9 mouse cellular contexts compared by ENCODE assay signal in the genomic region with DNA sequence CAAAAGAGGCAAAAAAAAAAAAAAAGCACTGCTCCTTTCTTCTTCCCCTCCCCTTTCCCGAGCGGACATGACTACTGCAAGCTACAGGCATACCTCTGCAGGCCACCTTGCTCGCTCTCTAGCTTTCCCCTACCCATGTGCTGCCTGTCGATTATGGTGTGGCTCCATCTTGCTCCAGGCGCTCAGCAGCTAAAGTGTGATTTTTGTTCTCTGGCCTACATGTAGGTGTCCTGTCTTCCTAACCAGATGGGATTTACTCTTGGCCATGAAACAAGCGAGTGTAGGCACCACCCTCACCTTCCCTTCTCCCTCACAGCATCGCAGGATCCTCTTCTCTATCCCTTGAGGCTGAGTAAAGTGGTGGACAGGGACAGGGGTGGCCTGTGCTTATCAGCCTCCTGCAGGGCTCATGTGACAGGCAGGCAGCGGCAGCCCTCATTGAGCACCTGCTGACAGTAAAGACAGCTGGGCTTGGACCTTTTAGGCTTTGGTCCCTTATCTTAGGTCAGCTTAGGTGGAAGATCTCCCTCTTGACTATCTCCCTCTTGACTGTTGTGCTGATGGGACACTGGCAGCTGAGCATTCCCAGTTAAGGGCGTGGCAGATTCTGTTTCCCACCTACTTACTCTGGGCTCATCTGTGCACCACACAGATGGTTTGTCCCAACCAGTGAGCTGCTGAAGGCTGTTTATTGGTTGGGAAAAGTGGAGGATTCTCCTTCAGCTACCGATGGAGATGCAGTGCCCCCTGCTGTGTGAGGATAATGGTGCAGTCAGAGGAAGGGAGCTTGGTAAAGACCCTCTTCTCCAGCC. TPM values are rescaled to one million over a fixed set of nuclear protein-coding genes. Genes with fewer than 3 reads are reported as not detected.
DNase-seq lines count a peak whose midpoint lies in the region; ATAC-seq lines count a peak whose summit lies in the region.
"Had no signal": no experiment of that assay in that cellular context is flagged by ENCODE, and none has a peak within 500 bp of the region (broad histone marks: within the 10 kb centered on the region; RNA-seq: fewer than 3 reads in every experiment).

No protein-coding gene starts in this region.

- WGBS in kidney, embryonic 14.5 days: 81% methylated on average over 10 of the region's 10 CpGs
- WGBS in liver, embryonic 12.5 days (ENCODE audit: insufficient replicate concordance): 55% methylated on average over 10 of the region's 10 CpGs

- no peak overlapping the region for H3K9ac ChIP-seq in kidney, embryonic 14.5 days (ENCODE audit: low read depth, low read length)
- peak overlapping the region; percentile 28; the same call in 1 of the 2 replicates for H3K9ac ChIP-seq in liver, embryonic 12.5 days

- H3K27me3 ChIP-seq in kidney, embryonic 14.5 days (ENCODE audit: control insufficient read depth, insufficient read depth, low read length): no peaks in the 10 kb centered on the region
- H3K27me3 ChIP-seq in liver, embryonic 12.5 days (replicated peaks): no peaks in the 10 kb centered on the region

- no peaks in the 10 kb centered on the region for H3K9me3 ChIP-seq in kidney, embryonic 14.5 days (ENCODE audit: control insufficient read depth, low read length)
- no peaks in the 10 kb centered on the region for H3K9me3 ChIP-seq in liver, embryonic 12.5 days (replicated peaks)

- H3K27ac ChIP-seq in kidney, embryonic 14.5 days (ENCODE audit: low read depth, low read length): no peak overlapping the region
- H3K27ac ChIP-seq in liver, embryonic 12.5 days: peak overlapping the region; percentile 89

- no peak overlapping the region for H3K4me3 ChIP-seq in kidney, embryonic 14.5 days (ENCODE audit: low read length)
- no peak overlapping the region for H3K4me3 ChIP-seq in liver, embryonic 12.5 days

- H3K4me2 ChIP-seq in kidney, embryonic 14.5 days (replicated peaks; ENCODE audit: low read depth, low read length): no peak overlapping the region
- H3K4me2 ChIP-seq in liver, embryonic 12.5 days: peak overlapping the region; percentile 39

- 0 out of 2 replicates have a peak, but pooled peaks have one; percentile 5 for ATAC-seq in kidney, embryonic 14.5 days (ENCODE audit: low FRiP score, low TSS enrichment)
- ATAC-seq in liver, embryonic 12.5 days: peak; percentile 92

- peaks cover 82% of the 10 kb centered on the region for H3K36me3 ChIP-seq in kidney, embryonic 14.5 days (ENCODE audit: control insufficient read depth, insufficient read depth, low read length)
- peaks cover 92% of the 10 kb centered on the region for H3K36me3 ChIP-seq in liver, embryonic 12.5 days

- peak; percentile 33 to 67 for DNase-seq in heart, adult 18-20 months
- DNase-seq in heart, adult 8-10 months (ENCODE audit: low spot score): no peak
- peak; percentile 63 for DNase-seq in adipocyte (ENCODE audit: low spot score)
- peak; percentile 72 to 84 for DNase-seq in frontal cortex, adult 2 months (ENCODE audit: extremely low spot score in 1 of 2, low spot score in 1 of 2)
- peak; percentile 74 for DNase-seq in retina, postnatal 1 day
- no peak for DNase-seq in spleen, adult 12 weeks (ENCODE audit: low spot score)

- no peaks in the 10 kb centered on the region for H3K4me1 ChIP-seq in kidney, embryonic 14.5 days (ENCODE audit: control insufficient read depth, insufficient read depth, low read length)
- peaks cover 31% of the 10 kb centered on the region for H3K4me1 ChIP-seq in liver, embryonic 12.5 days

RNA-seq across cellular contexts. Expression of a gene that starts 6.9 kb away (rescaled TPM):
- 100 to 1,000 TPM; 231 to 257 TPM for total RNA-seq in heart, adult 18-20 months (2021)
- total RNA-seq in heart, adult 8-10 months (2022): 100 to 1,000 TPM; 192 to 274 (median 220) TPM
- polyA plus RNA-seq in frontal cortex, adult 2 months (2012; rRNA removed): 183 and 195 TPM in 2 replicates
- polyA plus RNA-seq in kidney, embryonic 14.5 days (2014; fragmentation: Nextera tagmentation; extraction: Ambion mirVana): 356 and 399 TPM in 2 replicates
- polyA plus RNA-seq in liver, embryonic 12.5 days (2016; fragmentation: Nextera tagmentation; extraction: Ambion mirVana): 220 and 223 TPM in 2 replicates

RNA-seq across cellular contexts. Expression of a gene that starts 9.5 kb away (rescaled TPM):
- total RNA-seq in heart, adult 18-20 months (2021): 10 to 100 TPM; 20.0 to 26.2 TPM
- total RNA-seq in heart, adult 8-10 months (2022): 10 to 100 TPM; 19.0 to 26.0 (median 23.6) TPM
- polyA plus RNA-seq in frontal cortex, adult 2 months (2012; rRNA removed): 53.8 and 54.3 TPM in 2 replicates
- polyA plus RNA-seq in kidney, embryonic 14.5 days (2014; fragmentation: Nextera tagmentation; extraction: Ambion mirVana): 31.1 and 32.8 TPM in 2 replicates
- polyA plus RNA-seq in liver, embryonic 12.5 days (2016; fragmentation: Nextera tagmentation; extraction: Ambion mirVana): 15.1 and 15.3 TPM in 2 replicates

RNA-seq across cellular contexts. Expression of a gene that starts 21.4 kb away (rescaled TPM):
- 1 to 10 TPM; 4.0 to 5.0 TPM for total RNA-seq in heart, adult 18-20 months (2021)
- 1 to 10 TPM; 2.8 to 6.1 (median 3.2) TPM for total RNA-seq in heart, adult 8-10 months (2022)
- 9.7 and 12.0 TPM in 2 replicates for polyA plus RNA-seq in frontal cortex, adult 2 months (2012; rRNA removed)
- 2.2 and 3.7 TPM in 2 replicates for polyA plus RNA-seq in kidney, embryonic 14.5 days (2014; fragmentation: Nextera tagmentation; extraction: Ambion mirVana)
- polyA plus RNA-seq in liver, embryonic 12.5 days (2016; fragmentation: Nextera tagmentation; extraction: Ambion mirVana): 16.8 and 18.5 TPM in 2 replicates

RNA-seq across cellular contexts. Expression of a gene that starts 25.3 kb away (rescaled TPM):
- total RNA-seq in heart, adult 18-20 months (2021): 10 to 100 TPM; 17.6 to 18.5 TPM
- total RNA-seq in heart, adult 8-10 months (2022): 10 to 100 TPM; 15.4 to 19.4 (median 16.4) TPM
- 1.1 and 1.7 TPM in 2 replicates for polyA plus RNA-seq in frontal cortex, adult 2 months (2012; rRNA removed)
- 0.74 and 2.0 TPM in 2 replicates for polyA plus RNA-seq in kidney, embryonic 14.5 days (2014; fragmentation: Nextera tagmentation; extraction: Ambion mirVana)
- 0.57 and 0.94 TPM in 2 replicates for polyA plus RNA-seq in liver, embryonic 12.5 days (2016; fragmentation: Nextera tagmentation; extraction: Ambion mirVana)

RNA-seq across cellular contexts. Expression of a gene that starts 57.2 kb away (rescaled TPM):
- total RNA-seq in heart, adult 18-20 months (2021): 1,000 to 10,000 TPM; 1,572 to 1,905 TPM
- 1,000 to 10,000 TPM; 1,514 to 2,177 (median 1,722) TPM for total RNA-seq in heart, adult 8-10 months (2022)
- polyA plus RNA-seq in frontal cortex, adult 2 months (2012; rRNA removed): 0.30 and 0.61 TPM in 2 replicates
- not detected in 2 replicates for polyA plus RNA-seq in kidney, embryonic 14.5 days (2014; fragmentation: Nextera tagmentation; extraction: Ambion mirVana)
- 0.23 and 0.39 TPM in 2 replicates for polyA plus RNA-seq in liver, embryonic 12.5 days (2016; fragmentation: Nextera tagmentation; extraction: Ambion mirVana)
- total RNA-seq: adrenal gland, postnatal 36 days had no signal

Comparison
In these comparisons a context has a peak if more than half of its experiments do, and no peak if none do; other contexts are left out.
1. DNase-seq: peak in heart, adult 18-20 months (2 of 2), adipocyte (single experiment), frontal cortex, adult 2 months (2 of 2) and retina, postnatal 1 day (single experiment); none in heart, adult 8-10 months (single experiment) and spleen, adult 12 weeks (single experiment).